Mouse (Mus musculus) limb, embryonic 10.5 days (tissue): Measurements from ENCODE around the gene Tcp10a. TPM values are rescaled to one million over a fixed set of nuclear protein-coding genes. Genes with fewer than 3 reads are reported as not detected.
"Not testable (repeated sequence)": the region's sequence is repeated elsewhere in the genome, so short reads cannot be mapped to it uniquely, and the experiment has no call there.

Experiments used
- DNase-seq: peaks from one replicate; pipeline ENCODE4 v3.0.0-alpha.2; 2017; ENCODE audit warnings: low spot score
- H3K27ac ChIP-seq: fragments of 300-500 bp; sonication (generic); 2 replicates; pipeline ENCODE4 v1.5.1; 2016; ENCODE audit warnings: mild to moderate bottlenecking
- H3K27me3 ChIP-seq: fragments of 300-500 bp; sonication (generic); 2 replicates; pipeline ENCODE4 v1.6.1; 2016; ENCODE audit warnings: low read depth, mild to moderate bottlenecking; ENCODE audit not compliant: poor library complexity, severe bottlenecking
- H3K36me3 ChIP-seq: fragments of 300-500 bp; sonication (generic); 2 replicates; pipeline ENCODE4 v1.6.1; 2016; ENCODE audit warnings: mild to moderate bottlenecking, moderate library complexity
- H3K4me1 ChIP-seq: fragments of 300-500 bp; sonication (generic); 2 replicates; pipeline ENCODE4 v1.6.1; 2016
- H3K4me3 ChIP-seq: fragments of 300-500 bp; sonication (generic); 2 replicates; pipeline ENCODE4 v1.5.1; 2016; ENCODE audit warnings: mild to moderate bottlenecking, moderate library complexity
- H3K9me3 ChIP-seq: fragments of 300-500 bp; sonication (generic); replicated peaks from 2 replicates; pipeline ENCODE4 v1.6.1; 2016; ENCODE audit warnings: mild to moderate bottlenecking
- WGBS: fragments of 180-500 bp; shearing (Covaris S2); methylation state at CpG from one replicate; pipeline ENCODE4 v1.1.7; 2016; 5-methylcytosine and 5-hydroxymethylcytosine counted together
- polyA plus RNA-seq: library from polyadenylated mRNA; unstranded; fragments of >200 nt; fragmentation: Nextera tagmentation; extraction: Ambion mirVana; gene quantifications from 2 replicates; pipeline ENCODE4 v1.2.1, GENCODE M21; 2016

Gene Tcp10a
- not detected in 2 replicates for polyA plus RNA-seq

DNA sequence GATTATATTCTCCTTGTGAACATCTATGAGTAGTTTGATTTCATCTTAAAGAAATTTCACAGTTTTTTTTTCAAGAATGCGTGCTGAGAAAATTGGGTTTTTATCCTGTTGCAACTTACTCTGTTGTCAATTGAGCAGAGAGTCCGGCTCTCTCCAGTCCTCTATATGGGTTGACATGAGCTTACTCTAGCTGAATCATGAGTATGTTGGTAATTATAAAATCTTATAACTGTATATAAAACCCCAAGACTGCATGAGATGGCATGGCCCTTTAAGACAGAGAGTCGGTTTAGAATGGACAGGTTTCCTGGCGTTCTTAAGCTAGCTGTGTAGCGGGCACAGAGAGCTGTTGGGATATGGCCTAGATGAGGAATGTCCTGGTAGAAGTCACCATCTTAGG is at the start of gene Tcp10a:
Gene Tcp10a, plus strand, starts transcription at position 301 of the 400 bp plus-strand sequence.
- WGBS, result 95% methylated on average over 5 of the region's 5 CpGs
- H3K27me3 ChIP-seq, H3K4me3 ChIP-seq, H3K4me1 ChIP-seq, H3K9me3 ChIP-seq, H3K36me3 ChIP-seq, DNase-seq, H3K27ac ChIP-seq: not testable (repeated sequence)

DNA sequence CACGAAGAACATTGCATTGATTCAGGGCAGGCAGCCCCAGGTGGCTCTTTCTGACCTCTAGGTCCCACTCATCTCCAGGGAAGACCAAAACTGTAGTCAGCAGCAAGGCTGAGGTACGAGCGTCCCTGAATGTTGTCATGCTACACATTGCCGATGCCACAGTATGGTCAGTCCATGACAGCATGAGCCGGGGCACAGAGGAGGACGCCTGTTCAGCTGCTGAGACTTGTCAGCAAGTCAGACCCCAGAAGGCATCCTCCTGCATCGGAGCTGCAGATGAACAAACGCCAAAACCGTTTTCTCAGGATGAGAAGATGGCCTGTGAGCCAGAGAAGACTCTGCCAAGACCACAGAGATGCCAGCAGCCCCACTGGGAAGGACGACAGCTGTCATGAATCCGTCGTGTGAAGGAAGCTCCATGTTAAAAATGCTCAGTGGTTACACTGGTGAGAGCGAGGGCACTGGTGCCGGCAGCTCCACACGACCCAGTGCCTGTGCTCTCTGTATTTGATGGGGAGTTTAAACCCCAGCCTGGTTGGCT is 45.7 kb upstream of the Tcp10a start:
- DNase-seq, result no peak
- Histone ChIP-seq H3K4me3 (no peak overlapping the region), H3K4me1 (0 out of 2 replicates have a peak, but pooled peaks cover under 1% of the 10 kb centered on the region), H3K36me3 (peaks cover 46% of the 10 kb centered on the region), H3K9me3 (no peaks in the 10 kb centered on the region), H3K27ac (no peak overlapping the region), H3K27me3 (no peaks in the 10 kb centered on the region)
- 92% methylated on average over 15 of the region's 15 CpGs for WGBS

- 95% methylated on average over 9 of the region's 9 CpGs for WGBS
- Histone ChIP-seq H3K27me3 (no peaks in the 10 kb centered on the region), H3K4me1 (no peaks in the 10 kb centered on the region), H3K27ac (no peak overlapping the region), H3K36me3 (peaks cover 50% of the 10 kb centered on the region), H3K9me3 (no peaks in the 10 kb centered on the region), H3K4me3 (no peak overlapping the region)
- no peak for DNase-seq
These were observed 45.2 kb upstream of the Tcp10a start for GRCm38 (mm10) chr17:7279251-7279650.

DNA sequence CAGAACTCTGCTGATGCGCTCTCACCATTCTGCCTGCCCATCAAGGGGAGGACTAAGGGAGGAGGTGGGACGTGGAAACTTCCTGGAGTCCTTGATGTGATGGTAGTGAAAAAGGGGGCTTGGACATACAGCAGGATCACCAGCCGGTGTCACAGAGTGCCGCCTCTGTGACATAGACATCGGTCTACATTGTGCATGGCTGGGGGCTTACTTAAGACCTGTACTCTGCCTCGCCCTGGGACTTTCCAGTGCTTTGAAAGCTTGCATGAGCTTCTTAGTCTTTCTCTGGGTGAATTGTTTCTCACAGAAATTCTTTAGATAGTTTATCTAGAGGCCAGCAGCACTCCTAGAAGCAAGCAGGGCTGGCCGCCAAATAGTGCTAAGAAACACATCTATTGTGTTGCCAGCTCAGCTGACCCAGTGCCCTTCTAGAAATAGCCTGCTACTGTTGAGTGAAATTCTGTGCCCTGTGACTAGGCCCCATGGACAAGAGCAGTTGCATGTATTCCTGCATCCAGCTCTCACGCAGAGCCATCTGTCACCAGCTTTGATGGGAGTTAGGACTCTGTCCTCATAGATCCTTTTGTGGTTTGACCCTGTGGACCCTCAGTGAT is 40.0 kb upstream of the Tcp10a start:
- no peaks in the 10 kb centered on the region for H3K27me3 ChIP-seq
- peaks cover 37% of the 10 kb centered on the region for H3K36me3 ChIP-seq
- no peak for DNase-seq
- no peaks in the 10 kb centered on the region for H3K4me1 ChIP-seq
- H3K27ac ChIP-seq, result no peak overlapping the region
- 91% methylated on average over 8 of the region's 8 CpGs for WGBS
- no peaks in the 10 kb centered on the region for H3K9me3 ChIP-seq
- H3K4me3 ChIP-seq, result no peak overlapping the region

DNA sequence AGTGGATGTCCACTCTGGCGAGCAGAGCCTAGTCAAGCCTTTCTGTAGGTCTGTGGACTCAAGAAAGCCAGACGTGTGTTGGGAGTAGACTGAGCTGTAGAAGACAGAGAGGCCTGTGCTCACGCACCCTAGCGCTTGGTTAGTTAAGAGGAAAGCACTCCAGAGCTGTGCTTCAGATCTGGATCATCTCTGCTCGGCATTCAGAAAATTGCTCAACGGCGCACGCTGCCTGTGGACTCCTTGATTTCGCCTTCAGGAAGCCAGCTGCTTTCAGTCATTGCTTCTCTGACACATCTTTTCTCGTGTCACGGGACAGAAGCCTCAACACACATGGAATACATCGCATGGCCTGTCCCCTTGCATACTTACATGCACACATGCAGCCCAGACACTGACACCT is 39.2 kb upstream of the Tcp10a start:
- no peaks in the 10 kb centered on the region for H3K27me3 ChIP-seq
- no peak for DNase-seq
- no peak overlapping the region for H3K27ac ChIP-seq
- H3K4me3 ChIP-seq, result no peak overlapping the region
- peaks cover 35% of the 10 kb centered on the region for H3K36me3 ChIP-seq
- no peaks in the 10 kb centered on the region for H3K4me1 ChIP-seq
- no peaks in the 10 kb centered on the region for H3K9me3 ChIP-seq
- WGBS, result 90% methylated on average over 12 of the region's 12 CpGs

- DNase-seq, result no peak
- Histone ChIP-seq H3K4me1 (no peaks in the 10 kb centered on the region), H3K4me3 (no peak overlapping the region), H3K36me3 (peaks cover 40% of the 10 kb centered on the region), H3K27ac (no peak overlapping the region), H3K9me3 (no peaks in the 10 kb centered on the region), H3K27me3 (no peaks in the 10 kb centered on the region)
- WGBS, result 93% methylated on average over 12 of the region's 12 CpGs
These were observed 37.9 kb upstream of the Tcp10a start for GRCm38 (mm10) chr17:7286422-7287050.

- Histone ChIP-seq H3K4me3 (no peak overlapping the region), H3K27ac (no peak overlapping the region), H3K9me3 (no peaks in the 10 kb centered on the region), H3K4me1 (no peaks in the 10 kb centered on the region), H3K36me3 (peaks cover 24% of the 10 kb centered on the region), H3K27me3 (no peaks in the 10 kb centered on the region)
- no peak for DNase-seq
- 85% methylated on average over 11 of the region's 11 CpGs for WGBS
These were observed 32.3 kb upstream of the Tcp10a start for GRCm38 (mm10) chr17:7292012-7292684.

- not testable (repeated sequence) for DNase-seq, H3K27me3 ChIP-seq, H3K9me3 ChIP-seq, H3K36me3 ChIP-seq, H3K4me1 ChIP-seq, H3K27ac ChIP-seq, H3K4me3 ChIP-seq
- WGBS, result 59% methylated on average over 8 of the region's 8 CpGs
These were observed 17.9 kb upstream of the Tcp10a start for GRCm38 (mm10) chr17:7306278-7307196.

DNA sequence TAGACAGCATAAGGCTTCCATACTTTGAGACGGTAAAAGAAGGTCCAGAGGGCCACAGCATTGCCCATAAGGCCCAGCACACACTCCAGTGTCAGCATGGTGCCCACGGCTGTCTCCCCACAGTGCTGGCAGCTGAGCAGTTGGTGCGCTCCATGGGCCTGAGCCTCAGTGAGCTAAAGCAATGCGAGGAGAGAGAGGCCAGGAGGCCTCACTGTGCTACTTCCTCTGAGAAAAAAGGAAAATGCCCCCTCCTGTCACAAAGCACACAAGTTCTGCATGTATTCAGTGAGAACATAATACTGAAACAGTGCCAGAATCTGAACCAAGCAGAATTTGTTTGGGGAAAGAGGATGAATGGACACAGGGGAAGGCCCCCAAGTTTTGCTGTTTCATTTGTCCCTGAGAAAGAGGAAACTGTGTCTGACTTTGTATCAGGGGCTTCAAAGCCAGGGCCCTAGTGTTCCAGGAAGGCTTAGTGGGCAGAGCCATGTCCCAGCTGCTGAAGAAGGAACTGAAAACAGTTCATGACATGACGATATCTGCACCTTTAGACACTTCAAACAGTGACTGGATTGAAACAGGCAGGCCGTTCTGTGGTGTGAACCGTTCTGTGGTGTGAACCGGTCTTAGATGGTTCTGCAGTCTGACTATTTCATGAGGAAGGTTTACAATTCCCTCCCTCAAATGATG is 8.6 kb upstream of the Tcp10a start:
- not testable (repeated sequence) for DNase-seq, H3K36me3 ChIP-seq, H3K4me3 ChIP-seq, H3K9me3 ChIP-seq, H3K4me1 ChIP-seq, H3K27ac ChIP-seq, H3K27me3 ChIP-seq
- 82% methylated on average over 8 of the region's 8 CpGs for WGBS

DNA sequence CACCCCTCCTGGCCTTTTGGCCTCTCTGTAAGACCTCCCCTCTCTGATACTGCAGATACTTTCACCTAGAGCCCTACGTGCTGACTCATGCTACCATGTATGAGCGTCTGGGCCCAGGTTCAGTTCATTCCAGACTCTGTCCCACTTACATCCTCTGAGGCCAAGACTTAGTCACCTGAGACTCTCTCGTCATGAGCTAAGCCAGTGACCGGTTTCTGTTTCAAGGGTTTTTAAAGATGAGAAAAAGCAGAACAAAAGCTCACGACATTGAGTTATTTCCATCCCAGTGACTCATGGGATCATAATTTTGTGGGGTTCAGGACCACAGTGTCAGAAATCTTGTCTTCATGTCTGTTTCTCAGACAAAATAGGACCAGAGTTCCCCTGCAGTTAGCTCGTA is 4.7 kb upstream of the Tcp10a start:
- not testable (repeated sequence) for H3K36me3 ChIP-seq, DNase-seq, H3K27me3 ChIP-seq, H3K4me3 ChIP-seq, H3K4me1 ChIP-seq, H3K27ac ChIP-seq, H3K9me3 ChIP-seq
- 86% methylated on average over 6 of the region's 6 CpGs for WGBS

GRCm38 (mm10) chr17:7326415-7326814 is 2.0 kb downstream of the Tcp10a start:
- not testable (repeated sequence) for DNase-seq, H3K27ac ChIP-seq, H3K36me3 ChIP-seq, H3K27me3 ChIP-seq, H3K4me1 ChIP-seq, H3K9me3 ChIP-seq, H3K4me3 ChIP-seq
- WGBS, result 80% methylated on average over 8 of the region's 8 CpGs

DNA sequence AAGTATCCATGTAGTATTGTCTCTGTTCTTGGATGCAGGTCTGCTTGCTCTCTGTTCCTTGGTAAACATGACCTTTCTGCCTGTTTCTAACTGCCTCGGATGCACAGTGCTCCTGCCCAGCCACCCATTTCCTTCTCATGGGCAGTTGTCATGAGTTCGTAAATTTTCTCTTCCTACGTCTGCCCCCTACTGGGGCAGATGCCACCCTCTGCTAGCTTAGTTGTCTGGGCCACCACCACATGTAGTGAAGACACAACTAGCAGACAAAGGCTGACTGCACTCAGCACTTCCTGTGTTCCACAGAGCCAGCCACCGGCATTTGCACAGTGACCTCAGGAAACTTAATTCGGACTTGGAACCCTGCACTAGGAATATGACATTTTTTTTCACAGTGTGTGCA is 8.3 kb downstream of the Tcp10a start:
- H3K4me1 ChIP-seq, DNase-seq, H3K27me3 ChIP-seq, H3K36me3 ChIP-seq, H3K27ac ChIP-seq, H3K4me3 ChIP-seq, H3K9me3 ChIP-seq: not testable (repeated sequence)
- WGBS, result 84% methylated on average over 4 of the region's 5 CpGs
